Mouse (Mus musculus) urinary bladder, postnatal 4 days (tissue): ENCODE results near the gene Egln2.
A peak's percentile ranks its signal among the peaks of the same experiment; 100 is the strongest.

Source experiments
- DNase-seq, 2 experiments: peaks; one replicate each; pipeline ENCODE4 v3.0.0; 2021 to 2022; ENCODE audit warnings: low spot score in 2 of 2

Egln2 gene

GRCm38 (mm10) chr7:27177942-27178323, 11.3 kb upstream of the Egln2 start:
- no peak for DNase-seq

DNA sequence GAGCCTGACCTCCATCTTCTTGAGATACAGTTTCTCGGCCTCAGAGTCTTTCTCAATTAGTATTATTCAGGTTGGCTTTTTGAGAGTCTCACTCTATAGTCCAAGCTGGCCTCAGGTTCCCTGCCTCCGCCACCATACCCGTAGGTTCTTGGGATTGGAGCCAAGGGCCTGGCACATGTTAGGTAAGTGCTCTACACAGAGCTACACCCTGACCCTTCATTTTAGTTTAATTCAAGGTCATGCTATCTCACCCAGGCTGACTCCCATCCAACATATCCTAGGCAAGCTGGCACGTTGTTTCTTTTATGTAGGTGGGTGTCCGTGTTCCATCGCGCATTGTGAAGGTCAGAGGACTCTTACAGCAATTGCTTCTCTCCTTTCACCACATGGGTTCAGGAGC, 8.3 kb upstream of the Egln2 start:
- no peak for DNase-seq

DNA sequence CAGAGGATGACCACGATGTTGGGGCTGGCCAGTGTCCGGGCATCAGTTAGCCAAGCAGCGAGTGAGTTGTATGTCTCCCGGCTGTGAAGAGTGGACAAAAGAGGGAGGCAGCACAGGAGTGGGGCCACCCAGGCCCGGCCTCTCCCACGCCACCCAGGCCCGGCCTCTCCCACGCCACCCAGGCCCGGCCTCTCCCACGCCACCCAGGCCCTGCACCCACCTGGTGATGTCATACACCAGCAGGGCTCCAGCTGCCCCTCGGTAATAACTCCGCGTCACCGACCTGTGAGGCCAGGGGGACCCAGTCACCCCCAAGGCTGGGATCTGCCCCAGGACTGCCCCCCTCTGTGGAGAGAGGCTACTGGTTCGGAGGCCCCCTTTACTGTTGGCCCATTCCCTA, 7.9 kb upstream of the Egln2 start:
- DNase-seq, result no peak

GRCm38 (mm10) chr7:27170981-27171380, 4.4 kb upstream of the Egln2 start:
- no peak for DNase-seq

- no peak for DNase-seq
These were observed 1.8 kb upstream of the Egln2 start for GRCm38 (mm10) chr7:27168371-27168770.

DNA sequence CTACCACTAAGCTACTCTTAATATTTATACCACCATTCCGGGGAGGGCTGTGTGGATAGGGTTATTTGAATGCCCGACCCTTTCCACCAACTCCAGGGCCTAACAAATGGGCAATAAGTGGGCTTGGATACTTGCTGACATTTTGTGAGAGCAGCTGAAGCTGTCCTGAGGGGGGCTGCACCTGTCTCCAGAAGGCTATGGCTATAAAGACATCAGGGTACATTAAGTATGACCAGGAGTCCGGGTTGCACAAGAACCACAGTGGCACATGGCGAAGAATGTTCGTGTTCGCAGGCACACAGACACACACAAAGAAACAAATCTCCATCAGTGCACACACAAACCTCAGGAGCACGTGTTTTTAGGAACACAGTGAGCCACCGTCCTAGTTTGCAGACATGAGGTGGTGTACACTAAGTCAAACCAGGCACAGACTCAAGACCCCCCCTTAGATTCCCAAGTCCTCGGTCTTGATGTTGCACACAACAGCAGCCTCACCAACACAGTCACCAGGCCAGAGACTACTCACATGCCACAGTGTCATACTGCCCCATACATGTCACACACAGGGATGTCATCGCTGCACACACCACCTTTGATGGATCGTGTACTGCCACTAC, 983 bp upstream of the Egln2 start:
- DNase-seq, result no peak

GRCm38 (mm10) chr7:27166229-27166613, 381 bp downstream of the Egln2 start:
- peak; percentile 84 to 88 for DNase-seq

GRCm38 (mm10) chr7:27165696-27166095, 906 bp downstream of the Egln2 start:
- no peak for DNase-seq

- no peak for DNase-seq
These were observed 1.5 kb downstream of the Egln2 start for GRCm38 (mm10) chr7:27165007-27165655.

GRCm38 (mm10) chr7:27164112-27164947, 2.3 kb downstream of the Egln2 start:
- no peak for DNase-seq

GRCm38 (mm10) chr7:27163450-27163805, 3.2 kb downstream of the Egln2 start:
- DNase-seq, result no peak

DNA sequence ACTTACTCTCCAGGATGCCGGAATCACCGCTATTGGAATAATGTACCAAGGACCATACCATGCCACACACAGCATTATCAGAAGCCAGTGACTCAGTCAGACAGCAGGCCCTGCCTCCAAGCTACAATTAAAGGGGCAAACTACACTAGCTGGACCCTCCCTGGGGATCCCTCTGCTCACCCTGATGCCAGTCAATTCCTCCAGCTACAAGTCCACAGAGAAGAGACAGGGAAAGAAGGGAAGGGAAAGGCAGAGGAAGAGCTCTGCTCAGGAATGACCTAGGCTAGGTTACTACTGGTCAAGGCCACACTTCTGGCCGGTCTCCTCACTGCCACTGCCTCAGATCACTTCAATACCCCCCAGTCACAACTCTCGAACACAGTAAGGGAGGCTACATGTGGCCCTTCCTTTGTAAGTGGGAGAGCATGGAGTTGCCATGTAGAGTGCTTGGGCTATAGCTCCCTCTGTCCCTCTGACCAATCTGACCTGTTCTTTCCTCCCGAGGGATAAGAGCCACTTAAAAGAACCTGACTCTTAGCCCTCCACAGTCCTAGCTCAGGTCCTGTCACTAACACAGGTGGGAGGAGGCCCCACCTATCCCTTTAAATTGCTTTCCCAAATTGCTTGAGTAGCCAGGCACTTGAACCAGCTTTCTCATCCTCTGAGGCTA, 3.7 kb downstream of the Egln2 start:
- DNase-seq, result no peak

GRCm38 (mm10) chr7:27161744-27162143, 4.9 kb downstream of the Egln2 start:
- DNase-seq, result no peak

DNA sequence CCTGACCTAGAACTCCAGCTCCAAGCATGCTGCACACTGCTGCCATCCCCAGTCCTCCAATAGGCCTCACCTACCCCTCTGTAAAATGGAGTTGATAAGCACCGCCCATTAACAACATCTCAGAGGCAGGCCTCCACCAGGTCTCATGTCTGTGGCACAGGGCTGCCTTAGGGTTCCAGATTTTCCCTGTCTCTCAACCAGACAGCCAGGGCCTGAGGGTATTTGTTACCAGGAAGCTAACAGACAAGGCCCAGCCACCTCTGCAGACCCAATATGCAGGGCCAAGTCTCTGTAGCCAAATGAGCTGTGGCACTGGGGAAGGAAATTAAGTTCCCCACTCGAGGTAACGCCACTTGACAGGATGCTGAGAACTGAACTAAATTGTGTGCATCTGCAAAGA, 5.7 kb downstream of the Egln2 start:
- no peak for DNase-seq

DNA sequence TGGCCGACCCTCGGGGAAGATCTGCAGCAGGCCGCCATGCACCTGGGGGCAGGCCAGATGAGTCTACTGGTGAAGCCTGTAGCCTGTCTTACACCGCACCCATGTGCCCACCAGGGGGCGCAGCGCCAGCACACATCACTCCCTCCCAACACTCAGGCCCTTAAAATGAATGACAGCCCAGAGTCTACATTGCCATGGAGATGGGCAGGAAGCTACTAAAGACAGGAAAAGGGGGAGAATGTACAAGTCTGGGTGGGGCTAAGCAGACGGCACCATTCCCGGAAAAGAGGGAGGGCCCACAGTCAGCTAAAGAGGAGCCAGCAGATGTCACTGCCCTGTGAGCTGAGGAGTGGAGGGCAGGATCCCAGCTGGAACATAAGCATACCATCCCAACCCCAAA, 6.7 kb downstream of the Egln2 start:
- DNase-seq, result peak; percentile 81 to 91

DNA sequence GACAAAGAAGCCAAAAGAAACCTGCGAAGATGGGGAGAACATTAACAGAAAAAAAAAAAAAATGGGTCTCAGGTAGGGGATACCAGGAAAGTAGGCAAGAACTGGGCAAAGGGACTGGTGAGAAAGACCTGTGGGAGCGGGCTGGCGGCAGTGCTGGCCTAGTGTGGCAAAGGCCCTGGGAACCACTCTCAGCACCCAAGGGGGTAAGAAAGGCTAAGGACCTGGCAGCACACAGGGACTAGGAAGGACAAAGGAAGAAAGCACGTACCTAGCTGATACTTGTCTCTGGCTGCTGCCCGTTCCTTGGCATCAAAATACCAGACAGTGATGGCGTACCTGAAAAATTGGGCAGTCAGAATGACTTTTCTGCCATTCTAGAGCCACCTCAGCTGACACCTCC, 7.3 kb downstream of the Egln2 start:
- DNase-seq, result no peak

DNA sequence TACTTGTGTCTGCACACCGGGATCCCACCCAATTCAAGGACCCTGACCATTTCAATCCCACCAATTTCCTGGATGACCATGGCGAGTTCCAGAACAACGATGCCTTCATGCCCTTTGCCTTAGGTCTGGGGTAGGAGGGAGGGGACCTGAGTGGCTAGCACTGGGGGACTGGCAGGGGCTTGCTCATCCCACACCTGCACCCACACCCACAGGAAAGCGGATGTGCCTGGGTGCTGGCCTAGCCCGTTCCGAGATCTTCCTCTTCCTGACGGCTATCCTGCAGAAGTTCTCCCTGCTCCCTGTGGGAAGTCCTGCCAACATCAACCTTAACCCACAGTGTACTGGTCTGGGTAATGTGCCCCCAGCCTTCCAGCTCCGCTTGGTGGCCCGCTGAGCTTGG, 8.4 kb downstream of the Egln2 start:
- DNase-seq, result no peak

DNA sequence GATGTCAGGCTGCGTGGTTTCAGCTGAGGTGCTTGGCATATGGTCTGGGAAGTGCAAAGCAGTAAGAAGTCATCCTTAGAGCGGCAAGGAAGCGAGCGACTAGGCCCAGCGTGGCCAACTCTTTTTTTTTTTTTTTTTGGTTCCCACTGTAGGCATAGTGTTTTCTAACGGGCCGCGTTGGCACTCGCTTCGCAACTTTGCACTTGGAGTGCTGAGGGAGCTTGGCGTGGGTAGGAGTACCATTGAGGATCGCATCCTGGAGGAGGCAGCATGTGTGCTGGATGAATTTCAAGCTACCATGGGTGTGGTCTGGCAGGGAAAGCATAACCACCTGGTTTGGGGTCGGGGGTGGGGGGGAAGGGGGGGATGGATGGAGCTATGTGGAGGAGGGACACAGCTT, 10.6 kb downstream of the Egln2 start:
- no peak for DNase-seq

DNA sequence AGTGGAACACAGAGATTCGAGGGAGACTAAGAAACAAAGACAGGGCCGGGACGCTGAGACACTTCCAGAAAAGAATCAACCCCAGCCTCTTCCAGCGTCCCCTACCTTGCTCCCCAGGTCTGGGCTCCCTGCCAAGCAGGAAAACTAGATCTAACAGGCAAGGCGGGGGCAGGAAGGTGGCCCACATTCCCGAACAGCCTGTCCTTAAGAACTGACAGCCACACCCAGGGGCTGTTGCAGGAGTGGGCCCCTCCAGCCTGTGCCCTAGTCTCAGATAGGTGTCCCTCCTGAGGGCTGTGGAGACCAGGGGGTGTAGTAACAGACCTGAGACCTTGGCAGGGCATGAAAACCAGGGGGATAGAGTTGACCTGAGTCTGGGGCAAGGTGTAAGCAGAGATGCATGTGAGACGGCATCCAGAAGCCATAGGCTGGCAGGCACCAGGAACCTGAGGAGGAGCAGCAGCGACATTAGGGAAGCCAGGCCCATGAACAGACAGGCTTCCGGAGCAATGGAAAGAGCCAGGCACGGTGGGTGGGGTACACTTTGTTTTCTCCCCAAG, 13.3 kb downstream of the Egln2 start, which contains the start of gene Cyp2t4:
TSS of gene Cyp2t4 (plus strand) at position 510 of the 560 bp plus-strand sequence.
- no peak for DNase-seq

DNA sequence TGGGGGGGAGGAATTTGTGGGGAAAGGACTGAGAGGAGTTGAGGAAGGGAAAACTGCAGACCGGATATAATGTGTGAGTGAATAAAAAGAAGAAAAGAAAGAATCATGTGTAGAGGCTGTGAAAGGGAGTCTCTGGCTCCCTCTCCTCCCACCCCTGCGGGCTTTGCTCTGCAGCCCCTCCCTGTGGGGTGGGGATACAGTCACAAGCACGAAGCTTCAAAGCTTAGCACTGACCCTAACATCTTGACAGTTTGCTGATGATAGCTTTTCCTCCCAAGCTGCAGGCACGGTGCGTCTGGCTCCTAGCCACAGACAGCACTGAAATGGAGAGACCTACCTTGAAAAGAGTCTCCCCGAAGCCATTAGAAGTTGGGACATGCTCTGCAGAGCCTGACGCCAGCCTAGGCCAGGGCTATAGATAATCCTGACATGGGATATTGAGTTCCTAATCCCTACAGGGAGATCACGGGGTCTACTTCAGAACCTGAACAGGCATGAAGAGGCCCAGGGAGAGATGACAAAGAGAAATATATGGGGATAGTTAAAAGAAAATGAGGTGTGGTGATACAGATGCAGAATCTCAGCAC, 30.1 kb downstream of the Egln2 start:
- DNase-seq, result no peak

GRCm38 (mm10) chr7:27133757-27134156, 32.8 kb downstream of the Egln2 start:
- no peak for DNase-seq

DNA sequence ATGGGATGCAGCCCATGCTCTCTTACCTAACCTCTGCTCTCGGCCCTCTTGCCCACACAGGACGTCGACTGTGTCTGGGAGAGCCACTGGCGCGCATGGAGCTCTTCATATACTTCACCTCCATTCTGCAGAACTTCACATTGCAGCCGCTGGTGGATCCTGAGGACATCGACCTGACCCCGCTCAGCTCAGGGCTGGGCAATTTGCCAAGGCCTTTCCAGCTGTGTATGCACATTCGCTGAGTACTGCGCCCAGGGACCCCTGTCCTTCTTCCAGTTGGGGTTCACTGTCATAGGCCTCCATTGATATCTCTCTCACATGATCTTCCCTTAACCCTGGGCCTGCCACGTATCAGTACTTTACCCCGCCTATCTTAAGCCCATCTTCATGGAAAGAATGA, 33.4 kb downstream of the Egln2 start:
- DNase-seq, result no peak
